Mouse (Mus musculus) thymus, adult 2 months (tissue): ENCODE data around the gene H2-Oa.

ENCODE experiments used
- CTCF ChIP-seq: fragments of 200-500 bp; IDR thresholded peaks from 2 replicates; pipeline ENCODE4 v1.5.1; 2012; ENCODE audit warnings: mild to moderate bottlenecking, control low read depth, low read length, moderate library complexity, borderline replicate concordance; ENCODE audit not compliant: control insufficient read depth, poor library complexity, insufficient read depth; ENCODE audit errors: extremely low read depth
- POLR2A ChIP-seq: fragments of 200-500 bp; IDR thresholded peaks from 2 replicates; pipeline ENCODE4 v1.6.1; 2012; ENCODE audit warnings: mild to moderate bottlenecking, low read length, control low read depth, moderate library complexity; ENCODE audit not compliant: control insufficient read depth, poor library complexity, insufficient read depth; ENCODE audit errors: extremely low read depth

DNA sequence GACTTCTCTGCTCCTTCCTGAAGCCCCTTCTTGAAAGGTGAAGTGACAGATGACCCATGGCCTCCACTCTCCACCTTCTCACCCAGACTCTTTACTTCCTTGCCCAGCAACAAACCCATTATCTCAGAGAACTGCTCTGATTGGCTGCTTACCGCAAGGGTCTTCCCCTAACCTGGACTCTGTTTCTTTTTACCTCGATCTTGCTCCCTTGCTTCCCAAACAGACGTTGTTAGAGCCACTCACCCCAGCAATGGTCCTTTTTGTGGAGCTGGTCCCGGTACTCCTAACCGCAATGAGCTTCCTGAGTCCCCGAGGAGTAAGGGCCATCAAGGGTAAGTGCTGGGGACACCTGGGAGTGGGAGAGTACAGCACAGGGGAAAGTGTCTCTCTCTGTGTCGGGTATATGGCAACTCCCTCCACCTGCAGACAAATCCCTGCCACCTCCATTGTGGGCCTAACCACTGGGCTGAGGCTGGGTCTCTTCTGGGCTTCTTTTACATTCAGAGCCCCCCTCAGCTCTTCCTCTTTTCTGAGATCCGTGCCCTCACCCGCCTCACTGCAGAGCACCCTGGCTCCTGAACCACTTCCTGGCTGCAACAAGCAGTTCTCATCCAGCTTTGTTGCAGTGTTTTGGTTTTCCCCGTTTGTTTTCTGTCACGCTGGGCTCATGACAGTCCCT is at the start of gene H2-Oa:
- TF ChIP-seq POLR2A = peak; percentile 50; the same call in 1 of the 2 replicates
- TF ChIP-seq CTCF = no peak
